Mouse (Mus musculus): Measurements from ENCODE around the gene Mindy4. TPM values are rescaled to one million over a fixed set of nuclear protein-coding genes. Genes with fewer than 3 reads are reported as not detected.

Gene Mindy4
- polyA plus RNA-seq, 1 experiment, result 7.2 TPM

DNA sequence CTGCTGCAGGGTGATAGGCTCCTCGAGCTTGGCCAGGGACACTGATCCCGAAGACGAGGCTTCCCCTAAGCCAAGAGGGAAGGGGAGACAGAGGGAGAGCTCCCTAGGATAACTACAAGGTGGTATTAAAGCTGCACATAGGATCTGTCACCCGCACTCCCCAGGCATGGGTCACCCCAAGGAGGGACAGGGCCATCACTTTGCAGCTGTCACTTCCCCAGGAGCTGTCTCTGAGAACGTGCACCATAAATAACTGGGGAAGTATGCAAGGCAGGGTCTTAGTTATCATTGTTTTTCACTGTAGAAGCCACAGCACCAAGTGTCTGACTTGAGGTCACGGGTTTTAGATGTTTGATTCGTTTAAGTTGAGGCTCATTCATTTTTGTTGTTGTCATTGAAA lies 78.5 kb downstream of the Mindy4 start:
- H3K27ac ChIP-seq (ENCODE audit: insufficient read depth, low read length), result no peak overlapping the region
- TF ChIP-seq CTCF (IDR thresholded peaks at IDR 0.05; ENCODE audit: extremely low read depth, insufficient read depth, low read length) (no peak), POLR2A (IDR thresholded peaks at IDR 0.05; ENCODE audit: extremely low read depth, insufficient read depth, low read length) (no peak)
- no peaks in the 10 kb centered on the region for H3K4me1 ChIP-seq (ENCODE audit: control insufficient read depth, insufficient read depth, low read length)
- no peak overlapping the region for H3K4me3 ChIP-seq (ENCODE audit: insufficient read depth, low read length)

DNA sequence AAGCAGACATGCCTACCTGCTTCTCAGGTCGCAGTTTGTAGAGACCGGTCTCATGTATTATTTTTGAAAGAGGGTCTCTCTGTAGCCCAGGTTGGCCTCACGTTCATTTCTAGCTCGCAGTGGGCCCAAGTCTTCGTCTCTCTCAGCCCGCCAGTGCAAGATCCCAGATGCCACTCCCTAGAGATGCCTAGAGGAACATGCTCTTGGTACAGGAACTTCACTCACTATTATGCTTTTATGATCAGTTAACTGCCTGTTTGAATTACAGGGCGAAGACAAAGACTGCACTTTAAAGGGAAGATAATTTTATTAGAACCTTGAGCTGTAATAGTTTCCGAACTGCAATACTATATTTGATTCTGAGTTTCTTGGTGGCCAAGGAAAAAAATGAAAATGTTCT lies 79.2 kb downstream of the Mindy4 start:
- H3K4me3 ChIP-seq (ENCODE audit: insufficient read depth, low read length), result no peak overlapping the region
- TF ChIP-seq CTCF (IDR thresholded peaks at IDR 0.05; ENCODE audit: extremely low read depth, insufficient read depth, low read length) (no peak), POLR2A (IDR thresholded peaks at IDR 0.05; ENCODE audit: extremely low read depth, insufficient read depth, low read length) (no peak)
- no peaks in the 10 kb centered on the region for H3K4me1 ChIP-seq (ENCODE audit: control insufficient read depth, insufficient read depth, low read length)
- H3K27ac ChIP-seq (ENCODE audit: insufficient read depth, low read length), result no peak overlapping the region

DNA sequence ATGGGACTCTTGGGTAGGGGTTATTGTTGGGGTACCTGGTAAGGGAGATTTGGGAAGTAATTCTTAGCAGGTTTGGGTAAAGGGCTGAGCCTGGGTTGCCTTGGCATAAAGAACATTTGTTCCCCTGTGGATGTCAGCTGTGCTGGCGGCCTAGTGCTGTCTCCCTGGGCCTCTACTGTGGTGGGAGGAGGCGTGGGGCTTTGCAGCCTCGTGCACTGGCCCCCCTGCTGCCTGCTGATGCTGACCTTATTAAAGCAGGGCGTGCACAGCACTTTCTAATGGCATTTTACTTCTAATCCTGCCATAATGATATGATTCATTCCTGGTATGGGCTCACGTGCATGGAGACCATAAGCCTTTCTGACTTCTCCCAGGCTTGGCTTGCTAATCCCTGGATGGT lies 82.0 kb downstream of the Mindy4 start:
- no peak overlapping the region for H3K27ac ChIP-seq (ENCODE audit: insufficient read depth, low read length)
- no peak for TF ChIP-seq POLR2A (IDR thresholded peaks at IDR 0.05; ENCODE audit: extremely low read depth, insufficient read depth, low read length)

DNA sequence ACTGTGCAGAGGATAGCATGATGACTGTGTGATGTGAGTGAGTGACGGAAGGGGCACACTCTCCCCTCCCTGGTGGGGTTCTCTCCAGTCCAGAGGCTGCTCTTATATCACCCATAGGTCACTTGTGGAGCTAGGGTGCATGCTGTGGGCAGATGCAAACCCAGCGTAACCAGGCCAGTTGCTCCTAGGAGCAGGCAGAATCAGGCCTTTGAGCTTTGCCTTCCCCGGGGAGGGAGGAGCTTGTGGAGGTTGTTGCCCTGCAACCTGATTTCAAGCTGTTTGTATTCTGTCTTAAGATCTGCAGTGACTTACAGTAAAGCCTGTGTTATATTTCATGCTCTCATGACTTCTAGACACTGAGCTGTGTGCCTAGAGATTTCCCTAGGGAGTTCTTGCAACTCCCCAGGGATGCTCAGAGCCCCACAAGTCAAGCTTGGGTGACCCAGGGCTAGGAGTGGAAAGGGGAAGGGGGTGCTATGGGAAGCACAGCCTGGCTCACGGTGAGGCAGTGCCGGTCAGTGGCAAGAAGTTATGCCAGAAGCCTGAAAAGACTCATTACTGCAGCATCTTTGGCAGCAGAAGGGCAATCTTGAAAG lies 84.9 kb downstream of the Mindy4 start:
- Histone ChIP-seq H3K27ac (ENCODE audit: insufficient read depth, low read length) (no peak overlapping the region), H3K4me3 (ENCODE audit: insufficient read depth, low read length) (no peak overlapping the region), H3K4me1 (ENCODE audit: control insufficient read depth, insufficient read depth, low read length) (no peaks in the 10 kb centered on the region)
- TF ChIP-seq POLR2A (IDR thresholded peaks at IDR 0.05; ENCODE audit: extremely low read depth, insufficient read depth, low read length) (no peak), CTCF (IDR thresholded peaks at IDR 0.05; ENCODE audit: extremely low read depth, insufficient read depth, low read length) (no peak)

More for the DNA sequence above, 82.0 kb downstream of the Mindy4 start:
- no peak overlapping the region for H3K4me3 ChIP-seq (ENCODE audit: insufficient read depth, low read length)
- H3K4me1 ChIP-seq (ENCODE audit: control insufficient read depth, insufficient read depth, low read length), result no peaks in the 10 kb centered on the region

DNA sequence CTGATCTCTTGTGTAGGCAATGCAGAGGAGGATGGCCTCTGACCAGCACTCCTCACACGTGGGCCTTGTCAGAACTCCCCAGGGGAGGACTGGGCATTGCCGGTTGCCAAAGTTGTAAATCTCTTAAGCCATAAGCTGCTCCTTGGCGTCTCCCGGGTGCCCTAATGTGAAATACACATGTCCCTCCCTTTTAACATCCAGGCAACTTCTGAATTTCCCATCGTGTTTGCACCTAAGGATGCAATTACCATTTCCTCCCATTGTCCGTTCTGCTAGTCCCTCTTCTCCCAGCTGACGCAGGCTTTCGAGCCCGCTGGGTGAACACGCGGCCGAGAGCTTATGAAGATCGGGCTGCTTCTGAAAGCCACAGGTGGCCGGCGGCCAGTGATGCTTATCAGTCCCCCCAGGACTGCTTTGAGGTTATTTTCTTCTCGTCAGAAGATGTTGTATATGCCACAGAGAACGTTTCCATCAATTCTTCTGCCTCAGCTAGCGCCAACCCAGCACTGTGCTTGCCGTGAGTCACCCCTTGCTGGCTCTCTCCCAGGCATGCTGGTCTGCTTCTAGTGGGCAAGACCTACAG lies 91.5 kb downstream of the Mindy4 start:
- H3K4me3 ChIP-seq (ENCODE audit: insufficient read depth, low read length), result no peak overlapping the region
- TF ChIP-seq POLR2A (IDR thresholded peaks at IDR 0.05; ENCODE audit: extremely low read depth, insufficient read depth, low read length) (no peak), CTCF (IDR thresholded peaks at IDR 0.05; ENCODE audit: extremely low read depth, insufficient read depth, low read length) (no peak)
- no peak overlapping the region for H3K27ac ChIP-seq (ENCODE audit: insufficient read depth, low read length)
- no peaks in the 10 kb centered on the region; the same call in 1 of the 2 replicates for H3K4me1 ChIP-seq (ENCODE audit: control insufficient read depth, insufficient read depth, low read length)

DNA sequence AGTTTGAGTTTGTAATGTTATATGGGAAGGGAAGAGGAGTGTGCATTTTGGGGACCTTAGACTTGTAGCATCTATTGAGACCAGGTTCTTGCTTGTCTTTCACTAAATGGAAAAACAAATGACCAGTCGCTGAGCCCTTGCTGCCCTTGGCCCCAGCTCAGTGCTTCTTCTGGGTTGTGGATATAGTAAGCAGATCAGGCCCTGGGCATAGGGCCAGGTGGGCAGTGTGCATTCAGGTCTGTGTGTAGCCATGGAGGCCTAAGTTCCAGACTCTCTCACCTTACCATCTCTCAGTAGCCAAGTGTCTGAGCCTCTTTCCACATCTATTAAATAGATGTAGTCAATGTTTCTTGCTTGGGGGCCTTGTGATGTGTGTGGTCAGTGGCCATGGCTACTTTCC lies 92.1 kb downstream of the Mindy4 start:
- no peaks in the 10 kb centered on the region; the same call in 1 of the 2 replicates for H3K4me1 ChIP-seq (ENCODE audit: control insufficient read depth, insufficient read depth, low read length)
- no peak overlapping the region for H3K4me3 ChIP-seq (ENCODE audit: insufficient read depth, low read length)
- TF ChIP-seq CTCF (IDR thresholded peaks at IDR 0.05; ENCODE audit: extremely low read depth, insufficient read depth, low read length) (no peak), POLR2A (IDR thresholded peaks at IDR 0.05; ENCODE audit: extremely low read depth, insufficient read depth, low read length) (no peak)
- no peak overlapping the region for H3K27ac ChIP-seq (ENCODE audit: insufficient read depth, low read length)

DNA sequence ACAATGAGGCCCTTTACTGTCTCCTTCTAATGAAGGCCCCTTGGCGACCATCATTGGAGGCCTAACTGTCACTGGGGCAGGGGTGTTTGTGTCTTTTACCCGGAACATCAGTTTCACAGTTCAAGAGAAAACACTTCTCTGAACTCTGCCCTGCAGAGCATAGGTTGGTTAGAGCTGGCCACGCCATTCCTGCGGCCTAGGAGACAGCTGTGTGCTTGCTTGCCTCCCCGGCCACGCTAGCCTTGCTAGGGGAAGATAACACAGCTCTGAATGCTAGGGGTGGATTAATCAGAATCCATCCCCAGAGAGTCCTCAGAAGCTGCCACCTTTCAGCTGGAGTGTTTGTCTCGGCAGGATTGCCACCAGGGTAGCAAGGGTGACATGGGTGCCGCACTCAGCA lies 96.3 kb downstream of the Mindy4 start:
- Histone ChIP-seq H3K27ac (ENCODE audit: insufficient read depth, low read length) (no peak overlapping the region), H3K4me3 (ENCODE audit: insufficient read depth, low read length) (no peak overlapping the region), H3K4me1 (ENCODE audit: control insufficient read depth, insufficient read depth, low read length) (no peaks in the 10 kb centered on the region; the same call in 1 of the 2 replicates)
- TF ChIP-seq CTCF (IDR thresholded peaks at IDR 0.05; ENCODE audit: extremely low read depth, insufficient read depth, low read length) (no peak), POLR2A (IDR thresholded peaks at IDR 0.05; ENCODE audit: extremely low read depth, insufficient read depth, low read length) (no peak)

DNA sequence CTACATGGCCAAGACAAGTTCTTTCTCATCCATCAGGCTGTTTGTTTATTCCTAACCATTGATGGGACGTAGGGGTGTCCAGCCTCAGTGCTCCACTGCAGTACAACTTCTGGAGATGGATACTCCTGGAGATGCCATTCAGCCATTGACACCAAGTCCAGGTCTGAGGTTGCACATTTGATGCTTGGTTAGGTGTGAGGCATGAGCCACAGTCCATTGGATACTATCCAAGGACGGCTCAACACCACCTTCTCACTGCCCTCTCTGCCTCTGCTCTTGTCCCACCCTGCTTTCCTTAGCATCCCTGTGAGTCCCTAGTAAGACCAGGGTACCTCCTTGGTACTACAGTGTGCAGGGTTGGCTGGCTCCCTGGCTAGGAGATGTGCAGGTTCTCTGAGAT lies 96.7 kb downstream of the Mindy4 start:
- no peaks in the 10 kb centered on the region; the same call in 1 of the 2 replicates for H3K4me1 ChIP-seq (ENCODE audit: control insufficient read depth, insufficient read depth, low read length)
- no peak overlapping the region for H3K27ac ChIP-seq (ENCODE audit: insufficient read depth, low read length)
- H3K4me3 ChIP-seq (ENCODE audit: insufficient read depth, low read length), result no peak overlapping the region
- TF ChIP-seq CTCF (IDR thresholded peaks at IDR 0.05; ENCODE audit: extremely low read depth, insufficient read depth, low read length) (no peak), POLR2A (IDR thresholded peaks at IDR 0.05; ENCODE audit: extremely low read depth, insufficient read depth, low read length) (no peak)

DNA sequence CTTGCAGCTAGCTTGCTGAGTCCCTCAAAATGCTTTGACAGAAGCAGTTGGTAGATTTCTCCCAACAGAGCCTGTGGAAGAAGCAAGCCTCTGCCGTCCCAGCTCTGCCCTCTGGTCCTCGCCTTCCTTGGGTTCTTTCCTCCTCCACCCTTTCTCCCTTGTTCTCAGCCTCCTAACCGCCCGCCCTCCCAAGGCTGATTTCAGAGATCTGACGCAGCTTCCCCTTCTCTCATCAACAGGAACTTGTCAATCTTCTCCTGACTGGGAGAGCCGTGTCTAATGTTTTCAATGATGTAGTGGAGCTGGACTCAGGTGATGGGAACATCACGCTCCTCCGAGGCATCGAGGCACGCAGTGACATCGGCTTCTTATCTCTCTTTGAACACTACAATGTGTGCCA lies 97.5 kb downstream of the Mindy4 start:
- H3K4me3 ChIP-seq (ENCODE audit: insufficient read depth, low read length), result no peak overlapping the region
- H3K4me1 ChIP-seq (ENCODE audit: control insufficient read depth, insufficient read depth, low read length), result no peaks in the 10 kb centered on the region; the same call in 1 of the 2 replicates
- no peak overlapping the region for H3K27ac ChIP-seq (ENCODE audit: insufficient read depth, low read length)
- TF ChIP-seq CTCF (IDR thresholded peaks at IDR 0.05; ENCODE audit: extremely low read depth, insufficient read depth, low read length), result no peak
- no peak for TF ChIP-seq POLR2A (IDR thresholded peaks at IDR 0.05; ENCODE audit: extremely low read depth, insufficient read depth, low read length)

DNA sequence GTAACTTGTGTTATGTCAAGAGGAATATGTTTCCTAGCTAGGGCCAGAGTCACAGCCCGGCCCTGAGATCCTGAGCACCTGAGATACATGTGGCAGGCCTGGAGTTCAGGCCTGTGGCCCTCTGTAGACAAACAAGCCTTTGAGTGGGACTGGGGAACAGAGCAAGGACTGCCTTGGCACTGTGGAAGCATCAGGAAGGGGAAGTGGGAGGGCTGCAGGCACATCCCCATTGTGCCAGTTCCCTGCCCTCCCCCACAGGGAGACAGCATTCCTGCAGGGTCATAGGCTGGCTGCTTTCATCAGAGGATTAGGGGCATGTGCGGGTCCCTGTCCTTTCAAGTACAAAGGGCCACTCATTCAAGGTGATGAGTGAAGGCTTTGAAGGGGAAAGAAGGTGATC lies 107.0 kb downstream of the Mindy4 start:
- Histone ChIP-seq H3K27ac (ENCODE audit: insufficient read depth, low read length) (no peak overlapping the region), H3K4me1 (ENCODE audit: control insufficient read depth, insufficient read depth, low read length) (no peaks in the 10 kb centered on the region), H3K4me3 (ENCODE audit: insufficient read depth, low read length) (no peak overlapping the region)
- no peak for TF ChIP-seq POLR2A (IDR thresholded peaks at IDR 0.05; ENCODE audit: extremely low read depth, insufficient read depth, low read length)
- no peak for TF ChIP-seq CTCF (IDR thresholded peaks at IDR 0.05; ENCODE audit: extremely low read depth, insufficient read depth, low read length)
